Mouse (Mus musculus) embryonic fibroblast, embryonic 13.5 days (primary cell): ENCODE measurements around the gene Syt14. TPM values are rescaled to one million over a fixed set of nuclear protein-coding genes. Genes with fewer than 3 reads are reported as not detected.
A peak's percentile ranks its signal among the peaks of the same experiment; 100 is the strongest.

ENCODE experiments used
- H3K27ac ChIP-seq: 2 replicates; pipeline ENCODE4 v1.5.1; 2012; ENCODE audit warnings: low read length, control low read depth, inconsistent platforms; ENCODE audit not compliant: insufficient read depth
- H3K4me1 ChIP-seq: 2 replicates; pipeline ENCODE4 v1.6.1; 2011; ENCODE audit warnings: low read length; ENCODE audit not compliant: control insufficient read depth, insufficient read depth
- H3K4me3 ChIP-seq: 2 replicates; pipeline ENCODE4 v1.5.1; 2011; ENCODE audit warnings: mild to moderate bottlenecking, control low read depth, low read length; ENCODE audit not compliant: insufficient read depth
- CTCF ChIP-seq: IDR thresholded peaks from 2 replicates; pipeline ENCODE4 v1.5.1; 2011; ENCODE audit warnings: mild to moderate bottlenecking, control low read depth, low read length, moderate library complexity, borderline replicate concordance; ENCODE audit not compliant: insufficient read depth
- POLR2A ChIP-seq: IDR thresholded peaks from 2 replicates; pipeline ENCODE4 v1.6.1; 2011; ENCODE audit warnings: low read depth, mild to moderate bottlenecking, control low read depth, low read length, moderate library complexity
- polyA plus RNA-seq: library from polyadenylated mRNA; stranded (reverse); fragments of >200 nt; gene quantifications from 2 replicates; pipeline ENCODE4 v1.2.4, GENCODE M21; 2011; ENCODE audit warnings: low read depth; ENCODE audit not compliant: missing spikeins, insufficient read length

Gene Syt14
- polyA plus RNA-seq, 1 experiment, result 1.5 TPM

DNA sequence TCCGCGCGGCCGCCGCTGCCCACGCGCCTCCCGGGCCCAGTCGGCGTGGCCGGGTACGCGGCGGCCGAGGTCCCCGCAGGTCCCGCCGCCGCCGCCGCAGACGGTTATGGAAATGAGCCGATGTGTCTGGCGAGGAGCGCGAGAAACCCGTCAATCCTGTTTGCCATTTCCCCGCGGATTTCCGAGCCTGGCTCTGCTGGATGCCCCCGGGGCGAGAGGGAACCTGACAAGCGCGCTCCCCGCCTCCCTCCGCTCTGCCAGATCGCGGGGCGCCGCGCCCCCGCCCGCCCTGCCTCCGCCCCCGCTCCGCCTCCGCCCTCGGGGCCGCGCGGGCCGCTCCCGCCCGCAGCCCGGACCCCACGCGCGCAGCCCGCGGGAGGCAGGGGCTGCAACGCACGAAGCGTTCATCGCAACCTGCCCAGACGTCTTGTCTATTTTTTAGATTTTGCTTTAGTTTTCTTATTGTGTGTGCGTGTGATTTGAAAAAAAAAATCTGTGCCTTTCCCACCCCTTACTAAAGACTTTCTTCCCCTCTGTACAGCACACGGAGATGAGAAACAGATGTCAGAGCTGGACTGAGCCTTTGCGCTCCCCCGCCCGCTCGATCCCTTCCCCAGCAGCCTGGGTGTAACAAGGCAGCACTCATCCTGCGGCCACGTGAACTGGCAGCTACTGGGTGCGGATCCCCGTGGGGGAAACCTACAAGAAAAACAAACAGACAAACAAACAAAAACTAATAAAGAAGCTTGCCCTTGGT lies 179.9 kb downstream of the Syt14 start, which contains the start of gene Sertad4:
Sertad4 (minus strand) TSS at position 283 of the 757 bp plus-strand sequence.
- Histone ChIP-seq H3K27ac (peak within 1 kb of the TSS; percentile 93), H3K4me1 (peaks cover 23% of the 10 kb centered on the region), H3K4me3 (peak within 1 kb of the TSS; percentile 77)
- peak; percentile 72 for TF ChIP-seq POLR2A
- TF ChIP-seq CTCF, result no peak

- Histone ChIP-seq H3K4me1 (peaks cover 27% of the 10 kb centered on the region), H3K27ac (peak overlapping the region; percentile 93), H3K4me3 (peak overlapping the region; percentile 77)
- TF ChIP-seq POLR2A, result peak; percentile 67; the same call in 1 of the 2 replicates
- TF ChIP-seq CTCF, result no peak
Observed at GRCm38 (mm10) chr1:192854819-192855271, 180.7 kb downstream of the Syt14 start.

GRCm38 (mm10) chr1:192853988-192854818 lies 181.4 kb downstream of the Syt14 start:
- Histone ChIP-seq H3K4me3 (peak overlapping the region; percentile 77), H3K27ac (peak overlapping the region; percentile 93), H3K4me1 (peaks cover 32% of the 10 kb centered on the region)
- TF ChIP-seq POLR2A, result peak; percentile 58; the same call in 1 of the 2 replicates
- no peak for TF ChIP-seq CTCF

DNA sequence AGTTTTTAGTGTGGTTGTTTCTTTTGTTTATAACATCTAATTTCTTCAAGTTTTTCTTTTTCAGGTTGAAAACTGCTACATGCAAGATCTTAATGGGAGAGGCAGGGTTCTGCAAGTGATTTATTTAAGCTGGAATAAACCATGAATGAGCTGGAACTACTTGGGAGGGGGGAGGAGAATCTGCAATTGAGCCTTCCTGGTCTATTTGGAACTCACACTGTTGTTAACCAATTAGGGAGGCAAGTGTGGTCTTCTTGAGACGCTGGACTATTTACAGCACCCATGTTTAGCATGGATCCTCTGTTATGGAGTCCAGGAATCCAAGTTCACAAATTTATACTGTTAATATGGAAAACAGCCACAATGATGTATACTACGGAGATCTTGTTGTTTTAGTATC lies 182.1 kb downstream of the Syt14 start:
- peaks cover 31% of the 10 kb centered on the region for H3K4me1 ChIP-seq
- H3K27ac ChIP-seq, result peak overlapping the region; percentile 57; the same call in 1 of the 2 replicates
- TF ChIP-seq CTCF, result no peak
- TF ChIP-seq POLR2A, result no peak
- H3K4me3 ChIP-seq, result peak overlapping the region; percentile 77

DNA sequence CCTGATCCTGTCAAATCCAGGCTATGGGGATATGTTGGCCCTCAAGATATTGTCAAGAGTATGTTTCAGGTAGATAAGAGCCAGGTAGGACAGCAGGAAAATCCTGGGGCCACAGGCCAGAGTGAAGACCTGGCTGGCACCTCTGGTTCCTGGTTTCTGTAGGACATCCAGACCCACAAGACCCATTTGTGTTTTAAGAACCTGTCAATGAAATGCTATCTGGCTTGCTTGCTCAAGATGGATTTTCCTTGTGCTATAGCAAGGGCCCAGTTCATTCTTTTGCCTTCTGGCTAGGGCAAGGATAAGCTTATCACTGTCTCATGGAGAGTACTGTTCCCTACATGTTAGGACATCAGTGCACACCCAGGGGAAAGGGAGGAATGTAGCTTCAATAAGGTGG lies 183.5 kb downstream of the Syt14 start:
- Histone ChIP-seq H3K4me1 (peaks cover 22% of the 10 kb centered on the region; the same call in 1 of the 2 replicates), H3K27ac (peak overlapping the region; percentile 63), H3K4me3 (no peak overlapping the region)
- no peak for TF ChIP-seq POLR2A
- TF ChIP-seq CTCF, result no peak

DNA sequence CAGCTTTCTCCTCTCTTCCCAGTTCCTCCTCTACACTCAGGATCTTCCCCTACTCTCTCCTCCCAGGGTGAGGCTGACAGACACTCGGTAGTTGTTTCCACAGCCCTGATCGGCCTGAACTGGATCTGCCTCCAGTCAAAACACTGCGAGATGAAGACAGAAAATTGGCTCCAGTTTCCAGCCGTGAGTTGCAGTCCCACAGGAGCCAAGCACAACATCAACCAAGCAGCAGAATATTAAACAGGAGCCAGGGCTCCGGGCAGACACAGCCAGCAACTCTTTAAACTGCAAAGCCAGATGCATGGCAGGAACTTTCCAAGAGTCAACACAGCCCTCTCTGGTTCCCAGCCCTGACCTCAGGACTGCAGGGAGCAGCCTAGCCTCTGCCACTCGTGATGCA lies 183.9 kb downstream of the Syt14 start:
- Histone ChIP-seq H3K4me1 (peaks cover 22% of the 10 kb centered on the region; the same call in 1 of the 2 replicates), H3K4me3 (no peak overlapping the region), H3K27ac (peak overlapping the region; percentile 63)
- TF ChIP-seq POLR2A (peak; percentile 48; the same call in 1 of the 2 replicates), CTCF (no peak)

DNA sequence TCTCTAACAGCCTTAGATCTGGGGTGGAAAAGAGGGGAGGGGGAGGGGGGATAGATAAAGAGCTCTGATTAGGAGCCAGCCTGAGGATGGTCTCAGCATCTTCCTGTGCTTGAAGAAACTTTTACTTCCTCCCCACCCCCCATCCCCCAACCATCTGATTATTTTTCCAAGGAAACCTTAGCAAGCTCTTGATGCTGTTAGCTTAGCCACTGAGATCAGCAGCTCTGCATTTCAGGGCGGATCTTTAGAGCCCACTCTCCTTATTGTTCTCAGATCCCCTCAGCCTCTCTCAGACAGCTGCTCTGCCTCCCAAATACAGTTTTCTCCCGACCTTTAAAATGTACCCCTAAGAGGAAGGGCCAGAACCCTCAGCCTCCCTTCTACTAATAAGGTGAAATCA lies 184.4 kb downstream of the Syt14 start:
- peak overlapping the region; percentile 51 for H3K27ac ChIP-seq
- peaks cover 22% of the 10 kb centered on the region; the same call in 1 of the 2 replicates for H3K4me1 ChIP-seq
- TF ChIP-seq POLR2A (no peak), CTCF (no peak)
- H3K4me3 ChIP-seq, result no peak overlapping the region

- H3K4me1 ChIP-seq, result peaks cover 22% of the 10 kb centered on the region; the same call in 1 of the 2 replicates
- TF ChIP-seq POLR2A (no peak), CTCF (no peak)
Observed at GRCm38 (mm10) chr1:192849616-192850015, 186.0 kb downstream of the Syt14 start.

DNA sequence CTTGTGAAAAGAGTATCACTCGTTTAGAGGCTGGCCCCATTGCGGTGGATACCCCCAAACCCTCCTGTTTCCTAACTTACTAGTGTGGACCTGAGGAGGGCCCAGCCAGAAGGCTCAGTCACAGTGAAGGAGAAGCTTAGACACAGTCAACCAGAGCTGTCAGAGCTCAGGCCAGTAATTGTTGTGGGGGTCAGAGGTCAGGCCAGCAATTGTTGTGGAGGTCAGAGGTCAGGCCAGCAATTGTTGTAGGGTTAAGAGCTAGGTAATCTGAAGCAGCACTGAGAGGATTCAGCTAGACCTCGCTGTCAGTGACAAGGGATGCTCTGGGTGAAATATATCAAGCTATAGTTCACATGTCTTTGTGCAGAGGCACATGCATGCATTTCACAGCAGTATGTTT lies 188.3 kb downstream of the Syt14 start:
- no peak for TF ChIP-seq POLR2A
- Histone ChIP-seq H3K27ac (no peak overlapping the region), H3K4me1 (peaks cover 19% of the 10 kb centered on the region; the same call in 1 of the 2 replicates), H3K4me3 (no peak overlapping the region)

More at GRCm38 (mm10) chr1:192849616-192850015, 186.0 kb downstream of the Syt14 start:
- Histone ChIP-seq H3K4me3 (no peak overlapping the region), H3K27ac (peak overlapping the region; percentile 58)

Other genes starting within 250 kb of the Syt14 start
- gene Sertad4, start 180.0 kb downstream of the Syt14 start, polyA plus RNA-seq, result 43.6 and 59.4 TPM in 2 replicates
- 22.3 and 25.4 TPM in 2 replicates for gene Diexf, start 94.5 kb upstream of the Syt14 start, polyA plus RNA-seq
- 0.32 and 1.3 TPM in 2 replicates for gene Irf6, start 117.3 kb upstream of the Syt14 start, polyA plus RNA-seq
- gene A130010J15Rik, start 132.3 kb upstream of the Syt14 start, polyA plus RNA-seq, result 5.4 and 10.7 TPM in 2 replicates
- not detected in 2 replicates for gene Traf3ip3, start 165.9 kb upstream of the Syt14 start, polyA plus RNA-seq
- gene Lamb3, start 171.9 kb upstream of the Syt14 start, polyA plus RNA-seq, result not detected in 2 replicates
- gene Hsd11b1, start 228.3 kb upstream of the Syt14 start, polyA plus RNA-seq, result 0.86 TPM in 1 of 2 replicates, not detected in the other
- 1.5 and 3.4 TPM in 2 replicates for gene G0s2, start 237.4 kb upstream of the Syt14 start, polyA plus RNA-seq